Mouse (Mus musculus) right cerebral cortex, postnatal 10 days (tissue): ENCODE data around the gene Lca5l.
A peak's percentile ranks its signal among the peaks of the same experiment; 100 is the strongest.
"Not testable (repeated sequence)": the region's sequence is repeated elsewhere in the genome, so short reads cannot be mapped to it uniquely, and the experiment has no call there.

ENCODE experiments used
- DNase-seq, 2 experiments: peaks; one replicate each; pipeline ENCODE4 v3.0.0; 2021; ENCODE audit warnings: low spot score in 2 of 2

Gene Lca5l

GRCm38 (mm10) chr16:96168837-96169236 is 23.2 kb downstream of the Lca5l start:
- DNase-seq, result no peak

GRCm38 (mm10) chr16:96165723-96166264 is 26.3 kb downstream of the Lca5l start:
- DNase-seq, result no peak

DNA sequence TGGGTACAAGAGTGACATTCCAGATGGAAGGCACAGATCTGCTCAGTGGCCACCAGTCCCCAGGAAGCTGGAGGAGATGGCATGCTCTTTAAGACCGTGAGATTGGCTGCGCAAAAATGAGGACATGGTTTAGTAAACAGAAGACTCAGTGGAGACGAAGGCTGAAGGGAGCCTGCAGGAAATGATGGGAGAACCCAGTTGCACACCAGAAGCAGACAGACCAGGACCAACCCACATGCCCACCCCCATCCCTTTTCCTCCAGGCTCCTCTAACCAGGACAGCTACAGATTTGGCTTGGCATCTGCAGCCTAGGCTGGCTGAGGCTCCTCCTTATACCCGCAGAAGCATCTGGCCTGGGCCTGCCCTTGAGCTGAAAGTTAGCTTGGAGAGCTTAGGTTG is 30.7 kb downstream of the Lca5l start:
- no peak for DNase-seq

DNA sequence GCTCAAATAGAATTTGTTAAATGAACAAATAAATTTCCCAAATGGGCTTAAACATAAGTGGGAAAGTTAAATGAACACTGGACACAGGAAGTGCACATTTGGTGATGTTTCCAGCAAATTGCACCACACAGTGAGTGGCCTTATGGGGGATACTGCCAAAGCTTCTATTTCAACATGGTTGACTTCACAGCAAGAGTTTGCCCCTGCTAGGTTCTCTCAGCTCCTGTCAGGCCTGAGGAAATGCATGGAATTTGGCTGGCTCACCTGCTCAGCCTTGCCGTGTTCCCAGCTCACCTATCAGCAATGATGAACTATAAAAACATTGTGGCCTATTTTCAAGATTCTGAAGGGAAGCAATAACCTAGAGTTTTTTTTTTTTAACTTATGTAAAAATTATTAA is 31.1 kb downstream of the Lca5l start:
- no peak for DNase-seq

GRCm38 (mm10) chr16:96159794-96160346 is 32.2 kb downstream of the Lca5l start:
- no peak for DNase-seq

DNA sequence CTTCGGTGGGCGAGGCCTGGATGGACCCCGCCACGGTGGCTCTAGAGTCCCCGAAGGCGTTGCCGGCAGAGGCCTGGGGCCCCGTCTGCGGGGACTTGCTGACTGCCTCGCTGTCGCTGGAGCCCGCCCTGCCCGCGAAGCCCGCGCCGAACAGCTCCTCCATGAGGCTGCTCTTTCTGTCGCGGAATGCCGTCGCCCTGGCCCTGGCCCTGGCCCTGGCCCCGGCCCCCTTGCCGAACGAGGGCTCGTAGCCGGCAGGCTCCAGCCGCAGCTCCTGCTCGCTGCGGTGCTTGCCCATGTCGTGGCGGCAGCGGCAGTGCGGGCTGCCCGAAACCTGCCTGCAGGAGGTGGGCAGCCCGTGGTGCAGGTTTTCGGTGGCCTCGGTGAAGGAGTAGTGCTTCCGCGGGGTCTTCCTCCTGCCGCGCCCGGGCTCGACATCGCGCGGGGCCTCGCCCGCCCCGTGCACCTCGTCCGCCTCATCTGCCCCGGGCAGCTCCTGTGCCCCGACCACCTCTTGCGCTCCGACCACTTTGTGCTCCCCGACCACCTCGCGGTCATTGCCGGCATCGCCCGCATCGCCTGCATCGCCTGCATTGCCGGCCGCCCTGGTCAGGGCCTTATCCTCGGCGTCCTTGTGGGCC is 32.9 kb downstream of the Lca5l start:
- peak; percentile 57 to 70 for DNase-seq

DNA sequence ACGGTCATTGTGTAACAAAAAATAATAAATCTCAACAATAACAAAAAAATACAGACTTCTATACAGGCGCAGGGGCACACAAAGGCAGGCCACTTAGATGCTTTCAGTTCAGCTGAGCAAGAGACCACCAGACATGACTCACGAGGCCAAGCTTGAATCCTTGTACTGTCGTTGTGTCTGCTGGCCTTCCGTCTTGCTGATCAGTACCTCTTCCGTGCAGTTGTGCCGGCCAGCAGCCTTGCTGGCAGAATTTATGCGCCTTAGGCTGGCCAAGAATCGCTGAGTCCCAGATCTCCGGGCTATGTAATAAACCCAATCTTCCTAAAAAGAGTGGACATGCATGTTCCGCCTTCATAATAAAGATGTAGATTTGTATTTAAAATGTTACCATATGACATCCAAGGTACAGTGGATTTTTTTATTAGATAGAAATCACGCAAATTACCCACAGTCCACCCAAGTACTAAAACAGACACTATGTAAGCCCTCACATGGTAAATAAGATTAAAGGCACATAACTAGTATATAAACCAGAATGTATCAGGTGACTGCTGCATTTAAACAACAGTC is 33.5 kb downstream of the Lca5l start:
- no peak for DNase-seq

DNA sequence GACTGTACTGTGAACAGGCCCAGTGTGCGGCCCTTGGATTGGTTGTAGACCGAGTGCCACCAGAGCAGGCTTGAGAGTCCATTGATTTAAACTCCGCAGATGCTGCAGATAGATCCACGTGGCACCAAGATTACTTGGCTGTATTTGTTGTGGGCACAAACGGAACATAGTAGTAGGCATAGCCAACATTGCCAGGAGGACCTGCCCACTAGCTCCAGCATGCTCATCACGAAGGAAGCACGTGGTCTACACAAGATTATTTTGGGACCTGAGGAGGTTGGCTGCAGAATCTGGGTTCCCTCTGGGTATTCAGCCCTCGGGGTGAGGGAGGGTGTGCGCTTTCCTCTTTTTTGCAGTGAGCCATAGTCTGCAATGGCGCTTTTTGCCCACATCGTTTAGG is 34.9 kb downstream of the Lca5l start:
- DNase-seq, result peak; percentile 67 to 81

GRCm38 (mm10) chr16:96156019-96156418 is 36.1 kb downstream of the Lca5l start:
- DNase-seq, result peak; percentile 83 to 91

DNA sequence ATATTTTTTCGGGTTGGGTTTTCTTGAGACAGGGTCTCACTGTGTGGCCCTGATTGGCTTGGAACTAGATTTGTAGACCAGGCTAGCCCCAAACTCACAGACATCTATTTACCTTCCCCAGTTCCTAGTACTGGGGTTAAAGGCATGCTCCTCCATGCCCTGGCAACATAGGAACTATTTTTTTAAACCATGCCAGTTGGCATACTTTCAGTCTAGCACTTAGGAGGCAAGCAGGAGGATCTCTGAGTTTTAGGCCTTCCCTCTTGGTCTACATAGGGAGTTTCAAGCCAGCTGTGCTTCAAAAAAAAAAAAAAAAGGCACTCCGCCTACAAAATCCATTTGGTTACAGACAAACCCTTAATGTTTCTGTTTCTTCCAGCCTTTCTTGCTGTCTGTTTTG is 37.6 kb downstream of the Lca5l start:
- DNase-seq, result no peak

DNA sequence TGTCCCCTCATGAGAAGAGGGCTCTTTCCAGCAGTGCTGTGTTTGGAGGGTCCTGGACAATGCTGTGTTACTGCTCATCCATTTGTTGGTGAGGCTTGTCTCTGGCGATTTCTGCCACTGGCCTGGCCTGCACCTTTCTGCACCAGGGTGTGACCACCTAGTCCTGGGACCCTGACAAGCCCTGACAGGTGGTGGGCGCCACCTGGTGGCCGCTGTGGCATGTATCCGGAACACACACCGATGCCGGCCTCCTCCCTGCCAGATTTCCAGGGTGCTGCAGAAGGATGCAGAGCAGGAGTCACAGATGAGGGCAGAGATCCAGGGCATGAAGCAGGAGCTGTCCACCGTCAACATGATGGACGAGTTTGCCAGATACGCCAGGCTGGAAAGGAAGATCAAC is 40.5 kb downstream of the Lca5l start:
- peak; percentile 69 to 73 for DNase-seq

- DNase-seq, result no peak
Measured at GRCm38 (mm10) chr16:96150995-96151394, 41.1 kb downstream of the Lca5l start.

DNA sequence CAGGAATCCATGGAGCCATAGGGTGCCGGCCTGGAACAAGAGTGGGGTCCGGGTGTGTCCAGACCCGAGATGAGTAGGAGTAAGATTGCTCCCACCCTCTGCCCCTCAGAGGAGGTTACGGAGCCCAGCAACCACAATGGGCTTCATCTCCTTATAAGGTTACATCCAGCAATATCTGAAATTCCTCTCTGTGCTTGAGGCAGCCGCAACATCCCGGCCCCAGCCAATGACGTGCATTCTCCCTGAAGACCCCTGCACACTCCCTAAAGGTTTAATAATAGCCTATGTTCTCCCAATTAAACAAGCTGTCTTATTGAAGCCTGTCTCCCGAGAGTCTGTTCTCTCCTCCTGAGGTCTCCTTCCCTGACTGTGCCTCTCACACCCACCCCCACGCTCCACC is 42.8 kb downstream of the Lca5l start:
- DNase-seq, result no peak

DNA sequence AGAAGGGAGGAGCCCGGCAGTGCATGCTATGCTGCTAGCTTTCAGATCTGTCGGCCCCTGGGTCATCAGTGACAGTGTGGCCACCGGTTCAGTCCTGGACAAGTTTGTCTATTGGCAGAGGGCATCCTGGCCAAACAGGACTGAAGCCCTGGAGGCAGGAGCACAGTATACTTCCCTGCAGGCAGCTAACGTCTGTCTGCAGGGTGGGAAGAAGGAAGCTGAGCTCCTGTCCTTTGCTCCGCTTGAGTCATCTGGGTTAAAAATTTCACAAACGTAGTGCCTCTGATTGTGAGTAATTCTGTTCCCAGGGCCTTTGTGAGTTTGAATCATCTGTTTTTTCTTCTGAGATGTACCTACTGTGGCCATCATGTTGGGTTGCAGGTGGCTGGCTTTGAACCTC is 43.2 kb downstream of the Lca5l start:
- DNase-seq, result no peak

GRCm38 (mm10) chr16:96145814-96146213 is 46.3 kb downstream of the Lca5l start:
- DNase-seq, result no peak

DNA sequence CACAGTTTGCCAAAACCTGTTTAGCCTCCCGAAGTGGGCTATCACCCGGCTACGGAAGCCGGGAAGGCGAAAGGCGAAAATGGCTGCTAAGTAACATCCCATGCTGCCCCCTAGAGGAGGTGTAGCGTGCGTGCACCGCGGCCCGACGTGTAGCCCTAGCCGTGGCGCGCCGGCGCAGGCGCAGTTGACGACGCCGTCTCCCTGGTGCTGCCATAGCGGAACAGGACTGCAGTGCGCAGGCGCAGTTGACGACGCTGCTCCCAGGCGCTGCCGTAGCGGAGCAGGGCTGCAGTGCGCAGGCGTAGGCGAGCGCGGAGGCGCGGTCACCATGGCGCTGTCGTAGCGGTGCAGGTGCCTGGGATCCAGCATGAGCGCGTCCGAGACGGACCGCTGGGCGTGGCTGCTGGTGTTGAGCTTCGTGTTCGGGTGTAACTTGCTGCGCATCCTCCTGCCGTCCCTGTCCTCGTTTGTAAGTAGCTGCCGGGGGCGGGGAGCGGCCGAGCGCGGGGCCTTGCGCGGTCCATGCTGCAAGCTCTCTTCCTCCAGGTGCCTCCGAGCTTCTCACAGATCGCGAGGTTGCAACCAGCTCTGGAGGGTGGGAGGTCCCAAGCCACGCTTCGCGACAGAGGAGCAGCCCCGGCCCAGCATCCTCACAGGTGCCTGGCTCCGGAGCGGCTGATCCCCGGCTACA is 46.8 kb downstream of the Lca5l start, which contains the start of gene Wrb:
Gene Wrb, plus strand, starts transcription at position 298 of the 691 bp plus-strand sequence.
- peak; percentile 100 for DNase-seq

GRCm38 (mm10) chr16:96144748-96145109 is 47.3 kb downstream of the Lca5l start:
- not testable (repeated sequence) for DNase-seq

DNA sequence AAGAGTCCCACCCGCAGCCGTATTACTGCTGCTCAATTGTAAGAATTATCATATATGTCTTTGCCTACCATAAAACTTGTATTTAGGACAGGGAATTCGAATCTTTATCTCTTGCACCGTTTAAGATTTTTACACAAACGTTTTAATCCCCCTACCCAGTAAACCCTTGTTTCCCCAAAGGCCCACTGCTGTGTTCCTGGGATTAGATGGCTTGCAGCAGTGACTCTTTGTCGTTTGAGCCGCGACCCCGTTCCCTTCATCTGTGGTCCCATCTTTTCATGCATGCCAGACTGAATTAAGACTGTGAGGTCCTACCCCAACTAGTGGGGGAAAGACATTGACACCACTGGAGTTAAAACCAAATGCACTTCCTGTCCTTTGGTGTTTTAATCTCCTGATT is 63.6 kb downstream of the Lca5l start:
- DNase-seq, result no peak

DNA sequence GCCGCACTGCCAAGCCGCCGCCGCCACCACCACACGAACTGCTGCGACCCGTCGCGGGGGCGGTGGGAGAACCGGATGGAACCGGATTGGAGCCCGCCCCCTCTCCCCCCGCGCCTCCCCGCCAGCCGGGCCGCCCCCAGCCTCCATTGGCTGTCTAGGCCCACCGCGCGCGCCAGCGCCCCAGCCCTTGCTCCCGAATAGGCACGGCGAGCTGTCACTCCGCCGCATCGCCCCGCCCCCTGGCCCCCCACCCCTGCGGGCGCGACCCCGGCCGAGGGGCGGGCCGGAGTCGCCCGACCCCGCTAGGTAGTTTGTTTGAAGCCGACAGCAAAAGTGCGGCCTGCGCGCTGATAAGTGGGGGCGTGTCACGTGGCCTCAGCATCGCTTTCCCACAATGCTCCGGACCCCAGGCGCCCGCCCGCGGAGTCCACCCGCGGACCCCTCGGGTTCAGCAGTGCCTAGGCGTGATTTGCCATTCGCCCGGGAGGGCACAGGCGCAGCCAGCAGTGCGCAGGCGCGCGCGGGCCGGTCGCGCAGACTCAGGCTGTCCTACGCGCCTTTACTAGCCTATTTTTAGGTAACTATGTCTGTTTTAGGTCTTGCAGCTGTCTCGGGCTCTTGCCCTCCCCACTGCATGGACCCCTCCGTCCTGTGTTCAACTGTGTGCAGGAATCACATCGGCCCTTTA is 64.3 kb downstream of the Lca5l start, which contains the start of gene Hmgn1:
Gene Hmgn1, minus strand, starts transcription at position 73 of the 688 bp plus-strand sequence.
- peak; percentile 98 for DNase-seq

GRCm38 (mm10) chr16:96127288-96127656 is 64.8 kb downstream of the Lca5l start:
- no peak for DNase-seq

DNA sequence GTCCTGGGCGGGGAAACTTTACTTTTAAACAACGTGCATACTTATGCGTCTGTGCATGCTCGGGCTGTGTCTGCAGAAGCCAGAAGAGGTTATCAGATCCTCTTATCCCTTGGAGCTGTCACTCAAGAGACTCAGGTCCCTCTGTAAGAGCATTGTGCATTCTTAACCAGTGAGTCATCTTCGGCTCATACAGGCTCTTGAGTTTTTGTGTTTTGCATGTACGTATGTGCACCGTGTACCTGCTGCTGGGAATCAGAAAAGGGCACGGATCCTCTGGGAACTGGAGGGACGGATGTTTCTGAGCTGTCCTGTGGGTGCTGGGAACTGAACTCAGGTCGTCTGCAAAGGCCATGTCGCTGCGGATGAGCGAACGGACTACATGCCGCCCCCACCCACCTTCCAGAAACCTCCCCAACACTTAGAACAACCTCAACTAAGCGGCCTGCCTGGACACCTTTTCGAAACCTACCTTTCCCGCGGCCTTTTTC is 65.3 kb downstream of the Lca5l start:
- DNase-seq, result peak in 1 of 2 experiments; percentile 40
